Mouse (Mus musculus) heart, embryonic 13.5 days (tissue): ENCODE results near the gene Apol6. TPM values are rescaled to one million over a fixed set of nuclear protein-coding genes. Genes with fewer than 3 reads are reported as not detected.

Source experiments
- ATAC-seq: fragments of 200-750 bp; cut with Nextera tagmentation; 2 replicates; pipeline ENCODE4 v1.8.0; 2017; ENCODE audit warnings: moderate TSS enrichment; ENCODE audit not compliant: insufficient number of reproducible peaks, low FRiP score, low TSS enrichment; ENCODE audit errors: extremely low read depth
- H3K27ac ChIP-seq: fragments of 300-500 bp; sonication (generic); replicated peaks from 2 replicates; pipeline ENCODE4 v1.5.1; 2015; ENCODE audit warnings: moderate library complexity, mild to moderate bottlenecking, inconsistent platforms
- H3K27me3 ChIP-seq: fragments of 300-500 bp; sonication (generic); replicated peaks from 2 replicates; pipeline ENCODE4 v1.6.1; 2015; ENCODE audit warnings: mild to moderate bottlenecking, inconsistent platforms
- H3K36me3 ChIP-seq: fragments of 300-500 bp; sonication (generic); 2 replicates; pipeline ENCODE4 v1.6.1; 2015; ENCODE audit warnings: mild to moderate bottlenecking, inconsistent platforms
- H3K4me1 ChIP-seq: fragments of 300-500 bp; sonication (generic); 2 replicates; pipeline ENCODE4 v1.6.1; 2015; ENCODE audit warnings: inconsistent platforms
- H3K4me2 ChIP-seq: fragments of 300-500 bp; sonication (generic); 2 replicates; pipeline ENCODE4 v1.6.1; 2015; ENCODE audit warnings: inconsistent platforms, mild to moderate bottlenecking, moderate library complexity
- H3K4me3 ChIP-seq: fragments of 300-500 bp; sonication (generic); 2 replicates; pipeline ENCODE4 v1.5.1; 2015; ENCODE audit warnings: moderate library complexity, mild to moderate bottlenecking, inconsistent platforms
- H3K9ac ChIP-seq: fragments of 300-500 bp; sonication (generic); 2 replicates; pipeline ENCODE4 v1.6.1; 2015; ENCODE audit warnings: inconsistent platforms, mild to moderate bottlenecking, moderate library complexity
- H3K9me3 ChIP-seq: fragments of 300-500 bp; sonication (generic); 2 replicates; pipeline ENCODE4 v1.6.1; 2016; ENCODE audit warnings: inconsistent platforms
- whole genome bisulfite sequencing: fragments of 180-500 bp; shearing (Covaris S2); methylation state at CpG from one replicate; pipeline ENCODE4 v1.1.7; 2015; ENCODE audit warnings: mixed read lengths; 5-methylcytosine and 5-hydroxymethylcytosine counted together
- polyA plus RNA-seq: library from polyadenylated mRNA; unstranded; fragments of >200 nt; fragmentation: Nextera tagmentation; extraction: Ambion mirVana; gene quantifications from 2 replicates; pipeline ENCODE4 v1.2.1, GENCODE M21; 2015

The Apol6 gene
- polyA plus RNA-seq, 1 experiment from 2014 or later, result 0.15 TPM

GRCm38 (mm10) chr15:77018740-77019340 is 25.7 kb upstream of the Apol6 start:
- Histone ChIP-seq H3K9ac (peak overlapping the region; percentile 68), H3K4me1 (peaks cover 95% of the 10 kb centered on the region), H3K4me3 (peak overlapping the region; percentile 8; the same call in 1 of the 2 replicates), H3K36me3 (peaks cover 14% of the 10 kb centered on the region), H3K9me3 (no peaks in the 10 kb centered on the region), H3K27me3 (no peaks in the 10 kb centered on the region), H3K4me2 (peak overlapping the region; percentile 47), H3K27ac (peak overlapping the region; percentile 95)
- ATAC-seq, result no peak; the same call in 1 of the 2 replicates
- 30% methylated on average over 6 of the region's 6 CpGs for WGBS

DNA sequence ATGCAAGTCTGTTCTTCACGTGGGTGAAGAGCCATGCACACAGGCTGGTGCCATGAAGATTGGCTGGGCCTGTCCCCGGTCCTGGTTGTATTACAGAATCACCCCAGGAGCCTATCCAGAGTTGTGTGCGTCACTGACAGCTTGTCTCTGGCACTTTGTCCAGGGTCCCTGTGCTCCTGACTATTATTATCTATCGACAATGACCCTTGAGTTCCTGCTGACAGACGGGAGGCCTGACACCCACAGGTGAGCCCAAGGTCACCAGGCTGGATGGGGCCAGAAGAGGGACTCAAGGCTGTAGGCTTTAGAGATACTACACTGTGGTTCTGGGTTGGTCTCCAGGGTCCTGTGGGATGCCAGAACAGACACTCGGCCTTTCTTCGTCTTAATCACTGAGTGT is 25.0 kb upstream of the Apol6 start:
- peak overlapping the region; percentile 74 for H3K9ac ChIP-seq
- WGBS, result 36% methylated on average over 7 of the region's 7 CpGs

DNA sequence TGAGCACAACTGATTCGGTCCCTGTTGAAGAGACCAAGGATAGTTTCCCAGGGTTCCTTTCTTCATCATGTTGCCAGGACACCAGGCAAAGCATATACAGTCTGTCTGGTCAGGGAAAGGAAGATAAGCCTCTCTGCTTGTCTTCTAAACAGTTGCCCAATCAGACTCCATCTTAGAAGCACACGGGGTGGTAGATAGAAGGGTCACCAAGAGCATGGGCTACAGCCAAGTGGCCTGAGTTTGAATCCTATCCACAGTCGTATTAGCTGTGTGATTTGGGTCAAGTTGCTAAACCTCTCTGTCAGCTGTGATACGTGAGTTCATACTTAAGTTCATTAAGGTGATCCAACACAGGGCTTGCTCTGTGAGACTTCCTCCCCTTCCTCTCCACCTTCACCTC is 24.4 kb upstream of the Apol6 start:
- Histone ChIP-seq H3K4me2 (peak overlapping the region; percentile 47), H3K9ac (peak overlapping the region; percentile 74), H3K4me1 (peaks cover 82% of the 10 kb centered on the region), H3K27ac (peak overlapping the region; percentile 95), H3K9me3 (no peaks in the 10 kb centered on the region), H3K4me3 (no peak overlapping the region), H3K36me3 (peaks cover 14% of the 10 kb centered on the region), H3K27me3 (no peaks in the 10 kb centered on the region)
- ATAC-seq, result no peak
- 42% methylated on average over 4 of the region's 4 CpGs for WGBS

More for the DNA sequence above, 25.0 kb upstream of the Apol6 start:
- Histone ChIP-seq H3K27ac (peak overlapping the region; percentile 95), H3K27me3 (no peaks in the 10 kb centered on the region), H3K4me2 (peak overlapping the region; percentile 47), H3K9me3 (no peaks in the 10 kb centered on the region), H3K4me1 (peaks cover 88% of the 10 kb centered on the region), H3K4me3 (no peak overlapping the region), H3K36me3 (peaks cover 14% of the 10 kb centered on the region)
- peak; percentile 39; the same call in 1 of the 2 replicates for ATAC-seq

GRCm38 (mm10) chr15:77021056-77021455 is 23.5 kb upstream of the Apol6 start:
- Histone ChIP-seq H3K36me3 (peaks cover 10% of the 10 kb centered on the region), H3K27ac (peak overlapping the region; percentile 95), H3K9me3 (no peaks in the 10 kb centered on the region), H3K4me1 (peaks cover 82% of the 10 kb centered on the region), H3K9ac (peak overlapping the region; percentile 74), H3K4me2 (peak overlapping the region; percentile 47), H3K27me3 (no peaks in the 10 kb centered on the region), H3K4me3 (peak overlapping the region; percentile 36)
- 65% methylated on average over 3 of the region's 3 CpGs for WGBS
- no peak for ATAC-seq

DNA sequence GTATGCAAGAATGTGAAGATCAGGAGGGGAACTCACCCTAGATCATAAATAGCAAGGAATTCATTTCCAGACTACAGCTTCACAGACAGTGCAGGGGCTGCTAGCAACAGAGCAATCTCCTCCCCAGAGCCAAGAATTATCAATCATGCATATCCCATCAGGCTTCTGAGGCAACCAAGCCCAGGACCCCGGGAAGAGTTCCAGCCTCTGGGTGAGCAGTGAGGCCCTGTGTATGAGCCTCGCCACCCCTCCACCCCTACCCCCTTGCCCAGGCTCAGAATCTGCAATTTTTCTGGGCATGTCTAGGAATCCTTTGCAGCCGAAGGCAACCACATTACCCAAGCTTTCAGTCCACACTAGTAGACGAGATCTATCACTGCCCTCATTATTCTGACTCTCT is 22.7 kb upstream of the Apol6 start:
- H3K9ac ChIP-seq, result peak overlapping the region; percentile 74
- peak overlapping the region; percentile 47 for H3K4me2 ChIP-seq
- H3K36me3 ChIP-seq, result peaks cover 6% of the 10 kb centered on the region
- no peaks in the 10 kb centered on the region for H3K9me3 ChIP-seq
- H3K27ac ChIP-seq, result peak overlapping the region; percentile 95
- H3K4me3 ChIP-seq, result peak overlapping the region; percentile 36
- no peaks in the 10 kb centered on the region for H3K27me3 ChIP-seq
- ATAC-seq, result no peak
- H3K4me1 ChIP-seq, result peaks cover 80% of the 10 kb centered on the region
- WGBS, result 63% methylated on average over 4 of the region's 4 CpGs

DNA sequence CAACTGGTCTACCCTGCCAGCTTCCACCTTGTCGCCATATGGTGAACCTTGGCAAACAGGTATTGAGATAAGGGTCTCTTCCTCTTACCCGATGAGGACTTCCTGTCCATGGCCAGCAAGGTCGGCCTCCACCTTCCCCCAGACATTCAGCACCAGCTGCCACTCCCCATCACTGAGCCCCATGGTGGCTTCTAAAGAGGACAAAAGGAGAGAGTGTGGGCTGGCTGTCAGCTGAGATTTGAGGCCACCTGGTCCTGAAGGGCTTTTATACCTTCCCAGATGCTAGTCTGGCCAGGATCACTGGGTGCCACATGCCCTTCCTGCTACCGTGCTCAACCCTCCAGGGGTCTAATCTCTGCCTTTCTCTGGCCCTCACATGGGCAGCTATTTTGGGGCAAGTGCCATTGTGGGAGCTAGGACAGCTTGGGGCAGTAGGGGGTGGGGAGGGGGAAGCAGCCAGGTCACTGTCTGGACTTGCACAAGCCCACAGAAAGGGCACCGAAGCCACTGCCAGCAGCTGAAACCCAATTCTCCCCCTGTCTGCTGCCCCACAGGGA is 22.1 kb upstream of the Apol6 start:
- no peak for ATAC-seq
- Histone ChIP-seq H3K4me3 (peak overlapping the region; percentile 36), H3K4me1 (peaks cover 80% of the 10 kb centered on the region), H3K27ac (peak overlapping the region; percentile 95), H3K27me3 (no peaks in the 10 kb centered on the region), H3K36me3 (no peaks in the 10 kb centered on the region), H3K9ac (peak overlapping the region; percentile 74), H3K4me2 (peak overlapping the region; percentile 47), H3K9me3 (no peaks in the 10 kb centered on the region)
- WGBS, result 40% methylated on average over 5 of the region's 5 CpGs

DNA sequence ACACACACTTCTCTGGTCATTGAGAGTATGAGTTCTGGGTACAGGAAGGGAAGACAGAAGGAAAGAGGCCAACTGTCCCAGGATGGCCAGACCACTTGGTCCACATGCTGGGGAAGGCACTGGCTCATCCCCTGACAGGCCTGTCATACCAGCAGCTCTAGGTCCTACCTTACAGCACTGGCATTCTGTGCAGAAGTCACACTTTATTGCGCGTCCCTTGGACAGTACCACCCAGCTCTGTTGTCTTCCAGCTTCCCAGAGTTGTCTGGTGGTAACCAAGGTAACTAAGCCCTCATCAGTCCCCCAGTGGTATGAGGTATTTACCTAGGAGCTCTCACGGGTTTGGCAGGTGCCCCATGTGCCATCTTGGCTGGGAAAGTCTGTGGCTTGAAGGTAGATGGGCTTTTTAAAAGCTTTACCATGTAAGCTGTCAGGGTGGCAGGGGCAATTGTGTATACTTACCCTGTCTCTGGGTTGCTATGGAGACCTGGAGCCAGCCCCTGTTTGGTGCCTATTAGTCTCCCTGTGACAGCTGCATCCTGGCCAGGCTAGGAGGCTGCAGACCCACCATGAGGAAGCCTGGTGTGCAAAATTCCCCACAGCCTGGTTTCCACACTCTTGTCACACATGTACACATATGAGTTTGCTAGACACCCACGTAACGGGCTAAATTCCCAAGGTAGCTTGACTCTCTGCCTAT is 18.5 kb upstream of the Apol6 start:
- Histone ChIP-seq H3K36me3 (no peaks in the 10 kb centered on the region), H3K9ac (peak overlapping the region; percentile 33), H3K27me3 (no peaks in the 10 kb centered on the region), H3K9me3 (no peaks in the 10 kb centered on the region), H3K4me1 (peaks cover 69% of the 10 kb centered on the region), H3K4me3 (no peak overlapping the region), H3K27ac (peak overlapping the region; percentile 26), H3K4me2 (no peak overlapping the region)
- ATAC-seq, result no peak
- WGBS, result 72% methylated on average over 5 of the region's 5 CpGs

DNA sequence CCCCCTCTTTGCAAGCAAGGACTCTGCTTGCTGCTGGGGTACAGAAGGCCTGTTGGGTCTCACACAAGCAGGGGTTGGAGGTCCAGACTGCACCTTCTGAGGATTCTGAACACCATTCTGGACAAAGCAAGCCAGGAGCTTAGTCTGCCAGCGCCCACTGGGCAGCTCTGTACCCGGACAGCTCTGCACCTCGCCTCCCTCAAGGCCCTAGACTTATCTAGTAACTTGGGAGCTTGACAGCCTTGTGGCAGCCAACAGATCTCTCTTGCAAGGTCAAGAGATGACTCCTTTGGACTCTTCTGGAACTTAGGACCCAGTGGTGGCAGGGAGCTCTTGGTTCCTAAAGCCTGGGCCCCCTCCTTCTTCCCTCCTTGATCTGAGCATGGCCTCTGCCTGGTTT is 17.4 kb upstream of the Apol6 start:
- no peak for ATAC-seq
- Histone ChIP-seq H3K27ac (peak overlapping the region; percentile 91), H3K27me3 (no peaks in the 10 kb centered on the region), H3K36me3 (no peaks in the 10 kb centered on the region), H3K9ac (no peak overlapping the region), H3K9me3 (no peaks in the 10 kb centered on the region), H3K4me1 (peaks cover 66% of the 10 kb centered on the region), H3K4me2 (no peak overlapping the region), H3K4me3 (no peak overlapping the region)
- WGBS, result 66% methylated on average over 3 of the region's 3 CpGs

- peak overlapping the region; percentile 41 for H3K9ac ChIP-seq
- H3K9me3 ChIP-seq, result no peaks in the 10 kb centered on the region
- H3K27me3 ChIP-seq, result no peaks in the 10 kb centered on the region
- H3K4me1 ChIP-seq, result peaks cover 61% of the 10 kb centered on the region
- H3K4me3 ChIP-seq, result no peak overlapping the region
- WGBS, result 52% methylated on average over 6 of the region's 6 CpGs
- H3K27ac ChIP-seq, result peak overlapping the region; percentile 91
- no peaks in the 10 kb centered on the region for H3K36me3 ChIP-seq
- ATAC-seq, result no peak
- no peak overlapping the region for H3K4me2 ChIP-seq
Measured at GRCm38 (mm10) chr15:77027675-77028074, 16.9 kb upstream of the Apol6 start.

DNA sequence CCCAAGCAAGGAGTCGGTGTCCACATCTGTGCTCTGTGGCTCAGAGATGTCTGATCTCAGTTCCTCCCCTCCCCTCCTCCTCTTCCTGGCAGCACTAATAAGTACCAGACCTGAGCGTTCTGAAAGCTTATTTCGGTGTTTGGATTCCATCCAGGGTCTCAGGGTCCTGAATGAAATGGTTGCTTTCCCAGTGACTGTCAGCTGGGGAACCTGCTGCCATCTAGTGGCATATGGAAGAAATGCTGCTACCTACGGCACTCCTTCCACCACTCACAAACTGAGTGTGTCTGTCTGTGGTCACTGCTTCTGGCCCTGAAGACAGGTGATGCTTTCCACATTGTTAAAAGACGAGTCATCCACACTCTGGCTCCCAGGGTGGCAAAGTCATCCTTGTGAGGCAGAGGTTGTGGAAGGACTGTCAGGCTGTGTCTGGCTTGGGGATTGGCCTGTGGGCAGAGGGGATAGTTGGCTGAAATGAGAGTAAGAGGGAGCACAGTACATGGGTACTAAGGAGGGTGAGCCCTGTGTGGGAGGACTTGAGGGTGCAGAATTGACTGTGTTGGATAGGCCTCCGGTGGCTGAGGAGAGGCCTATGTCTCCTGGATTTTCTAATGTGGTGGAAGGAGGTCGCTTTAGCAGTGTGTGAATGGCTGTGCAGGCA is 15.1 kb upstream of the Apol6 start:
- H3K9me3 ChIP-seq, result no peaks in the 10 kb centered on the region
- H3K36me3 ChIP-seq, result no peaks in the 10 kb centered on the region
- peak overlapping the region; percentile 91 for H3K27ac ChIP-seq
- no peak overlapping the region for H3K4me3 ChIP-seq
- ATAC-seq, result no peak
- 23% methylated on average over 7 of the region's 7 CpGs for WGBS
- peak overlapping the region; percentile 34; the same call in 1 of the 2 replicates for H3K4me2 ChIP-seq
- no peaks in the 10 kb centered on the region for H3K27me3 ChIP-seq
- H3K9ac ChIP-seq, result peak overlapping the region; percentile 69
- H3K4me1 ChIP-seq, result peaks cover 62% of the 10 kb centered on the region

GRCm38 (mm10) chr15:77031271-77031670 is 13.3 kb upstream of the Apol6 start:
- Histone ChIP-seq H3K9me3 (no peaks in the 10 kb centered on the region), H3K4me3 (no peak overlapping the region), H3K36me3 (no peaks in the 10 kb centered on the region), H3K4me1 (peaks cover 69% of the 10 kb centered on the region), H3K27me3 (no peaks in the 10 kb centered on the region), H3K9ac (peak overlapping the region; percentile 53), H3K4me2 (no peak overlapping the region), H3K27ac (peak overlapping the region; percentile 53; the same call in 1 of the 2 replicates)
- ATAC-seq, result no peak
- 63% methylated on average over 3 of the region's 3 CpGs for WGBS
